Mouse (Mus musculus) ES-Bruce4 (cell line): ENCODE measurements around the gene Ppp2r5c. TPM values are rescaled to one million over a fixed set of nuclear protein-coding genes. Genes with fewer than 3 reads are reported as not detected.
A peak's percentile ranks its signal among the peaks of the same experiment; 100 is the strongest.

Experiments
- H3K27ac ChIP-seq: 2 replicates; pipeline ENCODE4 v1.5.1; 2012; ENCODE audit warnings: low read length, inconsistent platforms; ENCODE audit not compliant: insufficient read depth
- H3K27me3 ChIP-seq: 2 replicates; pipeline ENCODE4 v1.6.1; 2012; ENCODE audit warnings: mild to moderate bottlenecking, low read length, inconsistent platforms; ENCODE audit not compliant: control insufficient read depth, poor library complexity, insufficient read depth, severe bottlenecking
- H3K36me3 ChIP-seq: 2 replicates; pipeline ENCODE4 v1.6.1; 2012; ENCODE audit warnings: inconsistent platforms, mild to moderate bottlenecking, low read length, moderate library complexity; ENCODE audit not compliant: control insufficient read depth, poor library complexity, insufficient read depth, severe bottlenecking
- H3K4me1 ChIP-seq: one replicate; pipeline ENCODE4 v1.8.1; 2011; ENCODE audit warnings: low read length; ENCODE audit not compliant: control insufficient read depth, insufficient read depth
- H3K4me3 ChIP-seq: 2 replicates; pipeline ENCODE4 v1.5.1; 2011; ENCODE audit warnings: low read depth, mild to moderate bottlenecking, low read length
- H3K9ac ChIP-seq: 2 replicates; pipeline ENCODE4 v1.6.1; 2012; ENCODE audit warnings: low read depth, mild to moderate bottlenecking, inconsistent platforms; ENCODE audit not compliant: poor library complexity, severe bottlenecking
- H3K9me3 ChIP-seq: replicated peaks from 2 replicates; pipeline ENCODE4 v1.6.1; 2012; ENCODE audit warnings: mild to moderate bottlenecking, low read length, inconsistent platforms; ENCODE audit not compliant: control insufficient read depth, poor library complexity, insufficient read depth, severe bottlenecking
- CTCF ChIP-seq: IDR thresholded peaks from one replicate; pipeline ENCODE4 v1.8.1; 2011; ENCODE audit warnings: low read depth, low read length
- EP300 ChIP-seq: IDR thresholded peaks from 2 replicates; pipeline ENCODE4 v1.6.1; 2011; ENCODE audit warnings: low read depth, low read length; ENCODE audit not compliant: insufficient read depth
- POLR2A ChIP-seq: IDR thresholded peaks from one replicate; pipeline ENCODE4 v1.8.1; 2011; ENCODE audit warnings: low read length; ENCODE audit not compliant: insufficient read depth
- polyA plus RNA-seq: library from polyadenylated mRNA; stranded (reverse); fragments of >200 nt; gene quantifications from 2 replicates; pipeline ENCODE4 v1.2.4, GENCODE M21; 2011; ENCODE audit warnings: low read depth; ENCODE audit not compliant: missing spikeins, insufficient read depth, insufficient read length

Gene Ppp2r5c
- polyA plus RNA-seq, 1 experiment, result 223 TPM

GRCm38 (mm10) chr12:110520236-110520987, 73.5 kb downstream of the Ppp2r5c start:
- no peak overlapping the region for H3K9ac ChIP-seq
- H3K4me3 ChIP-seq, result no peak overlapping the region
- peaks cover 2% of the 10 kb centered on the region for H3K4me1 ChIP-seq
- H3K36me3 ChIP-seq, result peaks cover 11% of the 10 kb centered on the region
- no peaks in the 10 kb centered on the region for H3K27me3 ChIP-seq
- TF ChIP-seq POLR2A (no peak), CTCF (no peak), EP300 (no peak)
- H3K27ac ChIP-seq, result no peak overlapping the region
- H3K9me3 ChIP-seq, result no peaks in the 10 kb centered on the region

GRCm38 (mm10) chr12:110523526-110523925, 76.6 kb downstream of the Ppp2r5c start:
- Histone ChIP-seq H3K4me1 (peaks cover 2% of the 10 kb centered on the region), H3K9ac (no peak overlapping the region), H3K9me3 (no peaks in the 10 kb centered on the region), H3K27me3 (no peaks in the 10 kb centered on the region), H3K27ac (no peak overlapping the region), H3K36me3 (peaks cover 13% of the 10 kb centered on the region), H3K4me3 (no peak overlapping the region)
- TF ChIP-seq CTCF (no peak), POLR2A (no peak), EP300 (no peak)

- no peaks in the 10 kb centered on the region for H3K9me3 ChIP-seq
- no peaks in the 10 kb centered on the region for H3K27me3 ChIP-seq
- H3K9ac ChIP-seq, result no peak overlapping the region
- H3K4me1 ChIP-seq, result peaks cover 11% of the 10 kb centered on the region
- no peak overlapping the region for H3K4me3 ChIP-seq
- H3K36me3 ChIP-seq, result no peaks in the 10 kb centered on the region; the same call in 1 of the 2 replicates
- no peak for TF ChIP-seq CTCF
- TF ChIP-seq POLR2A, result no peak
- peak; percentile 12; the same call in 1 of the 2 replicates for TF ChIP-seq EP300
- H3K27ac ChIP-seq, result peak overlapping the region; percentile 46
Observed at GRCm38 (mm10) chr12:110532711-110533110, 85.8 kb downstream of the Ppp2r5c start.

- Histone ChIP-seq H3K9ac (no peak overlapping the region), H3K9me3 (no peaks in the 10 kb centered on the region), H3K36me3 (no peaks in the 10 kb centered on the region; the same call in 1 of the 2 replicates), H3K4me1 (peaks cover 11% of the 10 kb centered on the region), H3K27me3 (no peaks in the 10 kb centered on the region), H3K27ac (peak overlapping the region; percentile 46), H3K4me3 (no peak overlapping the region)
- TF ChIP-seq CTCF (no peak), EP300 (no peak), POLR2A (no peak)
Observed at GRCm38 (mm10) chr12:110533151-110533550, 86.2 kb downstream of the Ppp2r5c start.

- Histone ChIP-seq H3K4me1 (peaks cover 11% of the 10 kb centered on the region), H3K9me3 (no peaks in the 10 kb centered on the region), H3K36me3 (no peaks in the 10 kb centered on the region; the same call in 1 of the 2 replicates), H3K4me3 (no peak overlapping the region), H3K27ac (peak overlapping the region; percentile 25; the same call in 1 of the 2 replicates), H3K9ac (no peak overlapping the region), H3K27me3 (no peaks in the 10 kb centered on the region)
- no peak for TF ChIP-seq CTCF
- no peak for TF ChIP-seq POLR2A
- TF ChIP-seq EP300, result no peak
Observed at GRCm38 (mm10) chr12:110533832-110534231, 86.9 kb downstream of the Ppp2r5c start.

GRCm38 (mm10) chr12:110535361-110535760, 88.4 kb downstream of the Ppp2r5c start:
- Histone ChIP-seq H3K27ac (0 out of 2 replicates have a peak overlapping the region, but pooled peaks have one; percentile 24), H3K36me3 (no peaks in the 10 kb centered on the region), H3K4me1 (peaks cover 11% of the 10 kb centered on the region), H3K27me3 (no peaks in the 10 kb centered on the region), H3K9ac (no peak overlapping the region), H3K9me3 (no peaks in the 10 kb centered on the region), H3K4me3 (no peak overlapping the region)
- TF ChIP-seq POLR2A (no peak), CTCF (no peak), EP300 (no peak)
